Mouse (Mus musculus): ENCODE measurements around the gene Dspp. TPM values are rescaled to one million over a fixed set of nuclear protein-coding genes. Genes with fewer than 3 reads are reported as not detected.

The Dspp gene
- polyA plus RNA-seq, 1 experiment from 2014 or later, result not detected

DNA sequence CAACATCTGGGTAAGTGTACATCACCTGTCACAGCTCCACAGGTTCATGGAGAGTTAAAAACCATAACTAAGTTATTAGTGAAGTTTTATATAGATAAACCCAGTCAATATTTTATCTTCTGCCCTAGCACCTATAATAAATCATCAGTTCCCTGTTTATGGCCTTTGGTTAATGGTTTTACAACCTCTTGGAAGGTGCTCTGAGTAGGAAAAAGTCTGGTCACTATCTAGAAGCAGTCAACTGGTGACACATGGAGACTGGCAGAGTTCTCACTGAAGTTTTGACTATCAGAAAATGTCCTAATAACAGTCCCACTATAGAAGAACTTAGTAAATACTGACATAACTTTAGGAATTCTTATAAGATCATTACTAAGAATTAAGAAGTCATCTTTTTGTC is 54.2 kb downstream of the Dspp start:
- no peak overlapping the region for H3K27ac ChIP-seq (ENCODE audit: low read depth)
- H3K4me3 ChIP-seq (ENCODE audit: low read depth, low read length), result no peak overlapping the region
- no peaks in the 10 kb centered on the region for H3K27me3 ChIP-seq (ENCODE audit: insufficient read depth, low read length)
- no peaks in the 10 kb centered on the region for H3K9me3 ChIP-seq (ENCODE audit: low read depth, low read length)
- ATAC-seq (ENCODE audit: insufficient read depth), result no peak
- no peak for TF ChIP-seq CTCF (IDR thresholded peaks at IDR 0.05; ENCODE audit: low read depth)
- no peak overlapping the region for H3K4me2 ChIP-seq
- no peaks in the 10 kb centered on the region for H3K4me1 ChIP-seq (ENCODE audit: insufficient read depth)
- no peak for DNase-seq
- no peaks in the 10 kb centered on the region for H3K36me3 ChIP-seq (ENCODE audit: insufficient read depth)
- H3K9ac ChIP-seq, result no peak overlapping the region

DNA sequence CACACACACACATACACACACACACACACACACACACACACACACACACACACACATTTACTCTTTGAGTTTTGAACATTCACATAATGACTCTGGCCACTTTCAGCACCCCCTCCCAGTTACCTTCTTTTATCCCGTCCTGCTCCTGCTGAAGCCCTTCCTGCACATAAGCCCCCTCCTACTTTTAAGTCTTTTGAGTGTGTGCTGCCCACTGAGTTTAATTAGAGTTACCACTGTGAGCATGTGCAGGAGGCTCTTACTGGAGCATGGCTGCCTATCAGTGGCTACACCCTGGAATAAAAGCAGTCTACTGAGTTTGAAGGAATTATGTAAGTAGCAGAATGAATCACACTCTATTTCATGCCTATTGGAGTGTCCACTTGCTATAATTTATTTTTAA is 58.0 kb downstream of the Dspp start:
- ATAC-seq (ENCODE audit: insufficient read depth) (no peak), DNase-seq (no peak)
- Histone ChIP-seq H3K4me2 (no peak overlapping the region), H3K27me3 (ENCODE audit: insufficient read depth, low read length) (no peaks in the 10 kb centered on the region), H3K4me1 (ENCODE audit: insufficient read depth) (no peaks in the 10 kb centered on the region), H3K36me3 (ENCODE audit: insufficient read depth) (no peaks in the 10 kb centered on the region), H3K27ac (ENCODE audit: low read depth) (no peak overlapping the region), H3K9ac (no peak overlapping the region), H3K4me3 (ENCODE audit: low read depth, low read length) (no peak overlapping the region), H3K9me3 (ENCODE audit: low read depth, low read length) (no peaks in the 10 kb centered on the region)
- TF ChIP-seq CTCF (IDR thresholded peaks at IDR 0.05; ENCODE audit: low read depth), result no peak
- 40% methylated on average over 1 of the region's 1 CpGs for whole genome bisulfite sequencing

Other genes starting within 250 kb of the Dspp start
- gene Hsd17b13, start 193.3 kb upstream of the Dspp start, polyA plus RNA-seq (2014; fragmentation: Nextera tagmentation; extraction: Ambion mirVana), result 0.23 and 0.61 TPM in 2 replicates
- 4.2 and 4.4 TPM in 2 replicates for gene Hsd17b11, start 148.8 kb upstream of the Dspp start, polyA plus RNA-seq (2014; fragmentation: Nextera tagmentation; extraction: Ambion mirVana)
- gene Nudt9, start 124.4 kb upstream of the Dspp start, polyA plus RNA-seq (2014; fragmentation: Nextera tagmentation; extraction: Ambion mirVana), result 62.0 and 66.6 TPM in 2 replicates
- gene Gm17660, start 93.1 kb upstream of the Dspp start, polyA plus RNA-seq (2014; fragmentation: Nextera tagmentation; extraction: Ambion mirVana), result not detected in 2 replicates
- gene Sparcl1, start 57.0 kb upstream of the Dspp start, polyA plus RNA-seq (2014; fragmentation: Nextera tagmentation; extraction: Ambion mirVana), result 296 and 307 TPM in 2 replicates
- 0.47 and 0.86 TPM in 2 replicates for gene Dmp1, start 31.9 kb downstream of the Dspp start, polyA plus RNA-seq (2014; fragmentation: Nextera tagmentation; extraction: Ambion mirVana)
- gene Ibsp, start 128.5 kb downstream of the Dspp start, polyA plus RNA-seq (2014; fragmentation: Nextera tagmentation; extraction: Ambion mirVana), result 3.0 and 3.9 TPM in 2 replicates
- not detected in 2 replicates for gene Mepe, start 154.6 kb downstream of the Dspp start, polyA plus RNA-seq (2014; fragmentation: Nextera tagmentation; extraction: Ambion mirVana)

Measured in lung, embryonic 14.5 days (tissue).